Mouse (Mus musculus): ENCODE results near the gene Maco1.
"Not testable (repeated sequence)": the region's sequence is repeated elsewhere in the genome, so short reads cannot be mapped to it uniquely, and the experiment has no call there.

Gene Maco1

GRCm38 (mm10) chr4:134802765-134803164, 50.4 kb downstream of the Maco1 start:
- DNase-seq = no peak

GRCm38 (mm10) chr4:134802155-134802554, 51.0 kb downstream of the Maco1 start:
- DNase-seq = no peak

GRCm38 (mm10) chr4:134800693-134801092, 52.5 kb downstream of the Maco1 start:
- no peak for DNase-seq

GRCm38 (mm10) chr4:134800098-134800497, 53.0 kb downstream of the Maco1 start:
- no peak for DNase-seq

GRCm38 (mm10) chr4:134799272-134799671, 53.9 kb downstream of the Maco1 start:
- peak; percentile 83 for DNase-seq

GRCm38 (mm10) chr4:134798861-134799260, 54.3 kb downstream of the Maco1 start:
- DNase-seq = no peak

GRCm38 (mm10) chr4:134797621-134798020, 55.5 kb downstream of the Maco1 start:
- DNase-seq = no peak

- DNase-seq = peak; percentile 42
Observed at GRCm38 (mm10) chr4:134796581-134797361, 56.4 kb downstream of the Maco1 start.

GRCm38 (mm10) chr4:134795819-134796485, 57.2 kb downstream of the Maco1 start:
- DNase-seq = no peak

- DNase-seq = not testable (repeated sequence)
Observed at GRCm38 (mm10) chr4:134794959-134795358, 58.2 kb downstream of the Maco1 start.

- DNase-seq = peak; percentile 68
Observed at GRCm38 (mm10) chr4:134793213-134793956, 59.8 kb downstream of the Maco1 start.

- DNase-seq = no peak
Observed at GRCm38 (mm10) chr4:134791731-134792130, 61.4 kb downstream of the Maco1 start.

GRCm38 (mm10) chr4:134786946-134787345, 66.2 kb downstream of the Maco1 start:
- peak; percentile 63 for DNase-seq

- peak; percentile 73 for DNase-seq
Observed at GRCm38 (mm10) chr4:134784701-134785100, 68.4 kb downstream of the Maco1 start.

GRCm38 (mm10) chr4:134779136-134779934, 73.8 kb downstream of the Maco1 start:
- DNase-seq = peak; percentile 48

GRCm38 (mm10) chr4:134776246-134776645, 76.9 kb downstream of the Maco1 start:
- no peak for DNase-seq

GRCm38 (mm10) chr4:134775234-134775944, 77.8 kb downstream of the Maco1 start:
- DNase-seq = no peak

- DNase-seq = peak; percentile 64
Observed at GRCm38 (mm10) chr4:134774126-134774525, 79.0 kb downstream of the Maco1 start.

GRCm38 (mm10) chr4:134772805-134773674, 80.1 kb downstream of the Maco1 start:
- peak; percentile 58 for DNase-seq

- no peak for DNase-seq
Observed at GRCm38 (mm10) chr4:134769891-134770290, 83.3 kb downstream of the Maco1 start.
